Mouse (Mus musculus): Measurements from ENCODE around the gene Snrpc.
A peak's percentile ranks its signal among the peaks of the same experiment; 100 is the strongest.
"Not testable (repeated sequence)": the region's sequence is repeated elsewhere in the genome, so short reads cannot be mapped to it uniquely, and the experiment has no call there.

Gene Snrpc

GRCm38 (mm10) chr17:27837850-27838249, at the start of gene Snrpc:
Gene Snrpc, plus strand, starts transcription at chr17:27838150.
- DNase-seq (ENCODE audit: low read depth): not testable (repeated sequence)

GRCm38 (mm10) chr17:27788456-27789172, 49.3 kb upstream of the Snrpc start:
- DNase-seq (ENCODE audit: low read depth): no peak

- DNase-seq (ENCODE audit: low read depth): no peak
Measured at GRCm38 (mm10) chr17:27790015-27790414, 47.9 kb upstream of the Snrpc start.

GRCm38 (mm10) chr17:27790976-27791375, 47.0 kb upstream of the Snrpc start:
- DNase-seq (ENCODE audit: low read depth): no peak

- DNase-seq (ENCODE audit: low read depth): no peak
Measured at GRCm38 (mm10) chr17:27791556-27791955, 46.4 kb upstream of the Snrpc start.

- peak; percentile 63 for DNase-seq (ENCODE audit: low read depth)
Measured at GRCm38 (mm10) chr17:27792516-27792915, 45.4 kb upstream of the Snrpc start.

GRCm38 (mm10) chr17:27793144-27793543, 44.8 kb upstream of the Snrpc start:
- no peak for DNase-seq (ENCODE audit: low read depth)

GRCm38 (mm10) chr17:27796780-27797179, 41.2 kb upstream of the Snrpc start:
- no peak for DNase-seq (ENCODE audit: low read depth)

- no peak for DNase-seq (ENCODE audit: low read depth)
Measured at GRCm38 (mm10) chr17:27797341-27797872, 40.5 kb upstream of the Snrpc start.

GRCm38 (mm10) chr17:27799771-27800584, 38.0 kb upstream of the Snrpc start:
- DNase-seq (ENCODE audit: low read depth): peak; percentile 55

GRCm38 (mm10) chr17:27800710-27801648, 37.0 kb upstream of the Snrpc start:
- no peak for DNase-seq (ENCODE audit: low read depth)

GRCm38 (mm10) chr17:27803752-27804151, 34.2 kb upstream of the Snrpc start:
- DNase-seq (ENCODE audit: low read depth): no peak

GRCm38 (mm10) chr17:27804156-27804690, 33.7 kb upstream of the Snrpc start:
- no peak for DNase-seq (ENCODE audit: low read depth)

GRCm38 (mm10) chr17:27804803-27805770, 32.9 kb upstream of the Snrpc start:
- DNase-seq (ENCODE audit: low read depth): no peak

GRCm38 (mm10) chr17:27807542-27808078, 30.3 kb upstream of the Snrpc start:
- no peak for DNase-seq (ENCODE audit: low read depth)

- no peak for DNase-seq (ENCODE audit: low read depth)
Measured at GRCm38 (mm10) chr17:27810569-27811331, 27.2 kb upstream of the Snrpc start.

- DNase-seq (ENCODE audit: low read depth): no peak
Measured at GRCm38 (mm10) chr17:27811980-27812379, 26.0 kb upstream of the Snrpc start.

- DNase-seq (ENCODE audit: low read depth): peak; percentile 62
Measured at GRCm38 (mm10) chr17:27814606-27815005, 23.3 kb upstream of the Snrpc start.

GRCm38 (mm10) chr17:27819011-27819410, 18.9 kb upstream of the Snrpc start:
- DNase-seq (ENCODE audit: low read depth): no peak

Measured in naive thymus-derived CD4-positive, alpha-beta T cell, adult 2 months (primary cell).